Mouse (Mus musculus): ENCODE results near the gene Thrb. TPM values are rescaled to one million over a fixed set of nuclear protein-coding genes. Genes with fewer than 3 reads are reported as not detected.
A peak's percentile ranks its signal among the peaks of the same experiment; 100 is the strongest.

Gene Thrb
- total RNA-seq, 4 experiments from 2014 or later = 66.6 to 80.8 (median 72.4) TPM

DNA sequence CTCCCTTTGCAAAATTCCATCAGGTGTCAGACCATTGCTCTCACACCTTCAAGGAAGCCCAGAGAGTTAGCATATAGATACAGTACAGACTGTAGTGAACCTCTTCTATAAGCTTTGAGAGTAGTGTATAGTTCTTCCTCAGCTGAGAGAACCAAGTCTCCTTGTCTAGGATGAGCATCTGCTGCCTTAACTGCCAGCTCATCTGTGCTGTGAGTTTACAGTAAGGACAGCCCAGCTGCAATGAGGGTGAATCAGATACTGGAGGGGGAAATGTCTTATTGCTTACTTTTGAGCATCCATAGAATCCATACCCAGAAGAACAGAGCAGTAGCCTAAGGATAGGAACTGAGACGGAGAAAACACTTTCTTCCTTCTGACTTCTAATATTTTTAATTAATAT is 367.8 kb downstream of the Thrb start:
- DNase-seq (ENCODE audit: low spot score in 2 of 2) = no peak

DNA sequence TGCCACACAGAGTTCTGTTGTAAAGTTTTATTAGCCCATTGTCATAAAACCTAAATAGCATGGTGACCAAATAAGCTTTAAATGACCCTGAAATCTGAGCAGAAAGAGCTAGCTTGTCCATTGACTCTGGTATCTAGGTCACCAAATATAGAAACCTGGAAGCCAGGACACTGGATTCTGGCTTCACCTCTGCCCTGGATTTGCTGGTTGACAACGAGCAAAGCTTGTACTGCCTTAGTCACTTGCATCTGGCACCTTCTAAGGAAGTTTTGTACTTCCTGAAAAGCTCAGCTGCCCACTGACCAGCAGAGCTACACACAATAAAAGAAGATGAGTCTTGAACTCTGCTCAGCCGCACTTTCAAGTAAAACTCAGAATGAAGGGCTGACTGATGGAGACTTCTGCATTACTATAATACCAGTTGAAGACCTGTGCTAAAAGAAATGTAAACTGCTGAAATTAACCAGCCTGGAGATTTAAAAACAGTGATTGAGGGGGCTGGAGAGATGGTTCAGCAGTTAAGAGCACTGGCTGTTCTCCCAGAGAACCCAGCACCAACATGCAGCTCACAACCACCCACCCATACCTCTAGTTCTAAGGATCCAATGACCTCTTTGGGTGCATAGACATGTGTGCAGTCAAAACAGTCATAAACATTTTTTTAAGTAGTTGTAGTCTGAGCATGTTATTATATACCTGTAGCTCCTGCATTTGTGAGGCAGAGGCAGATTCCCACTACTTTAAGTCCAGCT is 369.3 kb downstream of the Thrb start:
- DNase-seq (ENCODE audit: low spot score in 2 of 2) = no peak

DNA sequence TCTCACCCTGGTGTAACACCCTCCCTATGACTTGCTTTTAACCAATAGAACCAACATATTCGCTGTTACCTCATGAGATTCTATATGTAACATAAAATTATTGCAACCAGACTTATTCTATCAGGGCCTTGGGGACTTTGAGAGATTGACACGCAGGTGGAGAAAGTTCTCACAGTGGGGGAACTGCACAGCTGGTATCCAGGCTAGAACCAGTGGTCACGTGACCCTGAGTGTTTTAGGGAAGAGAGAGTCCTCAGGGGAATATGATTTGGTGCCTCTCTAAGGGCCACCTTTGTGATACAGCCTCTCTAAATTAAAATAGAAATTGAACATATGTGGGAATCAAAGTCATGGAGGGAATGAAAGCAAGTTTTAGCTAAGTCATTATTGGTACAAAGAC is 371.9 kb downstream of the Thrb start:
- DNase-seq (ENCODE audit: low spot score in 2 of 2) = no peak

DNA sequence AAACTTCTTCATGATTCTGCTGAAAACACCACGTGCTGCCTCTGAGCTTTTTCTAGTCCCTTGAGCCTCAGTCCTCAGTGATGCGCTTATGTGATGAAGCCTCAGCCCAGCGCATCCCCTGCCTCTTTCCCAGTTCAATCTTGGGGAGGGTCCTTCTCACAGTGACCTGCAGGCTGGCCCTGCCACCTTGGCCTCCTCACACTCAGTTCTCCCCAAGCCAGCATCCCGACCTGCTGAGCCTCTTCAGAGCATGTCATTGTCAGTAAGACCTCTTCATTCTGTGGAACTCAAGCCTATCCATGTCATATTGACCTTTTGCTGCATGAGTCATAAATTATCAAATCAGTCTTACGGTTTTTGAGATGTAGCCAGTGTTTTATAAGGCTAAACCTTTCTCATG is 376.5 kb downstream of the Thrb start:
- DNase-seq (ENCODE audit: low spot score in 2 of 2) = no peak

DNA sequence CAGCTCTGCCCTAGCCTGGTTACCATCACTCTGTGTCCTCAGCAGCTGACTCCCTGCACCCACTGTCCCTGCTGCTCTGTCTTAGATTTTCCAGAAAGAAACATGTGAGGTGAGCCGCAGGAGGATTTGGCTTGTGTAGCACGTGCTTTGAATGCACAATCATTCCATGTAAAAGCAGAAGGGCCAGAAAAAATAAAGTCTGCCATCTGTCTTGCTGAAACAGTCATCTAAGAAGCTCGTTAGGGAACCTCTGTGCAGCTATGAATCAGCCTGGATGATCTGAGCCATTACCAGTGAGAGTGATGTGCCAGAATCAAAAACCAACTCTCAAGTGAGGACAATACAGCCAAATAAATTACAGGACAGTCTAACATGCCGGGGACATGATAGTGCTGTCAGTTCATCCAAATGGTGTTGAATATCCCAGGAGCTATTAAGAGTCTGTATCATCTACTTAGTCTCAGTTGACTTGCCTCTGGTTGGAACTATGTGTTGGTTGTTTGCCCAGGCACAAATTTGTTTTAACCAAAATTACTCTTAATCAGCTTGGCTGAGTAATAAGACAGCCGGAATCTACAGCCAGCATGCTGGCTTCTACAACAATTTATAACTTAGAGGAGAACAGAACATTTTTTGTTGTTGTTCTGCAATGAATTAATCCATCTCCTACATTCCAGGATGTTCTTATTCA is 402.2 kb downstream of the Thrb start:
- peak in 1 of 2 experiments; percentile 74 for DNase-seq (ENCODE audit: low spot score in 2 of 2)
